Mouse (Mus musculus) lung, adult 2 months (tissue): Measurements from ENCODE around the gene Kcnip1.

ENCODE experiments used
- CTCF ChIP-seq: fragments of 200-500 bp; IDR thresholded peaks from 2 replicates; pipeline ENCODE4 v1.5.1; 2011; ENCODE audit warnings: mild to moderate bottlenecking, low read length, control low read depth; ENCODE audit not compliant: insufficient read depth
- POLR2A ChIP-seq: fragments of 200-500 bp; IDR thresholded peaks from 2 replicates; pipeline ENCODE4 v1.6.1; 2011; ENCODE audit warnings: low read depth, mild to moderate bottlenecking, control low read depth, low read length, borderline replicate concordance; ENCODE audit errors: extremely low read depth

- no peak for TF ChIP-seq POLR2A
- no peak for TF ChIP-seq CTCF
Observed at GRCm38 (mm10) chr11:33864245-33864644, 128.7 kb downstream of the Kcnip1 start.
